Mouse (Mus musculus) megakaryocyte progenitor cell, adult 5-6 weeks (primary cell): ENCODE measurements around the gene Epb41l1. TPM values are rescaled to one million over a fixed set of nuclear protein-coding genes. Genes with fewer than 3 reads are reported as not detected.
A peak's percentile ranks its signal among the peaks of the same experiment; 100 is the strongest.

Source experiments
- ATAC-seq: replicated peaks from 2 replicates; pipeline ENCODE4 v1.8.0; 2016; ENCODE audit warnings: mild to moderate bottlenecking, moderate TSS enrichment, inconsistent platforms; ENCODE audit not compliant: poor library complexity
- total RNA-seq, 2 experiments: library from RNA; stranded (forward) in 1 of 2; stranded (reverse) in 1 of 2; fragments of 157-497, 149-512 nt in 1 of 2; fragments of 200-1000 nt in 1 of 2; gene quantifications; 2 replicates each; pipeline versions ENCODE4 v1.2.3 to v1.2.4; 2015 to 2017

Gene Epb41l1
- total RNA-seq, 2 experiments from 2014 or later = 0.39 to 2.6 TPM

DNA sequence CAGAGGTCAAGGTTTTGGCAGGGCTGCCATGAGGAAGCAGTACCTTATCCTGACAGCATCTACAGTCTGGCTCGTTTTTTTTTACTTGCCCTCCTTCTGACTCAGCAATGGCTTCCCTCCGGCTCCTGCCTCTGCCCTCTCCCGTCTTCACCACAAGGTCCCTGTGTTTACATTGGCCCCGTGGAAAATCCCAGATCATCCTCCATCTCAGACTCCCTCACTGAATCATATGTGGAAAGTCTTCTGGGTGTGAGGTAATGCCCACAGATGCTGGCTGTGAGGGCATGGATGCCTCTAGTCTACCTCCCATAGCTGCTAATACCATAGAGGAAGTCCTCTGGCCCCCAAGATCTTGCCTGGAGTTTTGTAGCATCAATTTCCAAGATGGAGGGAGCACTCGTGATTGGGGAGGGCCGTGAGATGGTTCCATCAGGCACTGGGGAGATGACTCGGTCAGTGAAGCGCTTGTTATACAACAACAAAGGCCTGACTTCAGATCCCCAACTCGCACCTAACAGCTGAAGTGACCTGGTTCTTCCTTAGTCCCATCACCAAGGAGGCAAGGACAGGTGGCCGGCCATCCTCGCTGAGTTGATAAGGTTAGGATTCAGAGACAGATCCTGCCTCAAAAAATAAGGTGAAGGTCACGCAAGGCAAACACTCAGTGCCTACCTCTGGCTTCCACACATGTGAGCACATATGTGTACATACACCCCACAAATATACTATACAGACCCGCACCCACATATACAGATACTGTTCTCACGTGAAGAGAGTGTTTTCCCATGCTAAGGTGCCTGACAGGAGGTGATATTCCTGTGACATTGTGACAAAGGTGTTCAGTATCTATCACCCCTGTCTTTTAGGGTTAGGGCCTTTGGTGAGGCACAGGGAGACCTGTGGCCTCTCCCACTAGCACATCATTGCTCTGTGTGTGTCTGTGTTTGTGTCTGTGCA is 36.0 kb downstream of the Epb41l1 start:
- no peak for ATAC-seq

DNA sequence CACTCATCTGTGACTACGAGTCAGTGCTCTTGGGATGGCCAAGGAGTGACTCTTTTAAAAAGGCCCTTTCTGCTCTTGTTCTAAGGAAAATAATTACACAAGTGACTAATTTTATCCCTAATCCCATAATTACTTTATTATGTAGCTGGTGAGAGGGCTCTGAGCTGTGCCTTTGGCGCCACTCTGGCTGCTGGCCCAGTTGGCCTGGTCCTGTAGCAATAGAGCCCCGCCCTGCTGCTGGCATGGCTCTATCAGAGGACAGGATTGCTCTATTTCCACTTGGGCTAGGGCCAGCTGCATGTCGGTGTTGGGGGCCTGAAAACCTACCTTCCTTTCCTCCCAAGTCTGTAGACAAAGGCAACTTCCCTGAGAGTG is 36.6 kb downstream of the Epb41l1 start:
- ATAC-seq = peak; percentile 71

DNA sequence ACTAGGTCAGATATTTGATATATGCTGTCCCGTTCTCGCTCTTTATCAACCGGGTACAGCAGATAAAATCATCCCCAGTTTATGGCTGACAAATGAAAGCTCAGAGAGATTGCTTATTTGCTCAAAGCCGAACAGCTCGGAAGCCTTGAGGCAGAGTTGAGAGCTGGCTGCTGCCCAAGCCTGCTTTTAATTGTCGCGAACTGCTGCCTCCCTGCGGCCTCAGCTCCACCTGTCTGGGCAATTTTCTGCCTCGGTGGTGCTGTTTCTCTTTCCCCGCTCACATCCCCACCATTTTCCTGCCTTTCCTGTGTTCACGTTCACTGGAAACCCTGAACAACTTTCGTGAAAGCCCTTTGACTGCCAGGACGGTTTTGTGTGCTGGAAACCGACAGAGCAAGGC is 39.8 kb downstream of the Epb41l1 start:
- ATAC-seq = peak; percentile 34; the same call in 1 of the 2 replicates

DNA sequence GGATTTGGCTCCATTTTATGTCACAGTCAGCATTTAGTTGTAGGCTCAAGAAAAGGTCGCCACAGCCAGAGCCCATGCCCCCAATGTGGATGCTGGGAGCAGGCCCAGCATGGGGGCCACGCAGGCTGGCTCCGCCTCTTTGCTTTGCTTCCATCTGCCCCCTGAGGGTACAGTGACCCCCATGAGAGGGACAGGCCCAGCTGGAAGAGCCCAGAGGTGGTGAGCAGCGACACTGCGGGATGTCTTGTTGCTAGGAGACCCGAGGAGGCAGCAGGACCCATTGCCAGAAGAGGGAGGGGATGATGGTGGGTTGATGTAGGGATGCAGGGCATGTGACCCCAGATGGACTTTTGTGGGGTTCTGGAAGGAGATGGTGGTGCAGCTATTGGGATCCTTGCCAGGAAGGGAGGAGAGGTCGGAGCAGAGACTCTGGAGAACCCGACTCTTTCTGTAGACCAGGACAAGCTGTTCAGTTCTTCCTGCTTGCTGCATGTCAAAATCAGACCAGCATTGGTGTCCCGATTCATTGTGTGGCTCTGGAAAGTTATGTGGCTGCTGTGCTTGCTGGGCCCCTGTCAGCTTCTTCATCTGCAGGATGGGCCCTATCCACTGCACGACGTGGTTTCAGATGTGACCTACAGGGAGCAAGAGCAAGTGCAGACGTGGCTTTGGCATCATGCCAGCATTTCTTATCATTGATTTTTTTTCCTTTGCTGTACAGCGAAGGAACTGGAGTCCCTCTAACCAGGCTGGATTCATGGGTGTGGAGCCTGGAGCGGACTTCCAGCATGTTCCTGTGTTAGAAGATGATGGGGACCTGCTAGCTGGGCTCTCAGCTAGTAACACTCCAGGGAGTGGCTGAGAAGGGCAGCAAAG is 41.7 kb downstream of the Epb41l1 start:
- peak; percentile 54; the same call in 1 of the 2 replicates for ATAC-seq

DNA sequence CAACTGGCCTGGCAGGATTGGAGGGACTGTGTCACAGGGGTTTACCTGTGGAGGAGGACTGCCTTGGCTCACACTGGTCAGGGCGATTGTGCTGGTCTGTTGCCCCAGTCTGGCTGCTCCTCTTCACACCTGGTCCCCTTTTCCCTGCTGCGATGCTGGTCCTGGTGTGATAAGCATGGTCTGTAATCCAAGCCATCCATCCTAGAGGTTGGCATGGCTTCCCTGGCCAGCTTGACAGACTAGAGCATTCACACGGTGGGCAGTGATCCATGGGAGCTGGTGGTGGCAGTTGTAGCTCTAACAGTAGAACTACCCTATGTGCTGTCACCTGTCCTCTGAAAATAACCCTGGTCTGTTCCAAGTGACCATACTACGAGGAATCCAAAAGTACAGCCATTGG is 43.7 kb downstream of the Epb41l1 start:
- no peak for ATAC-seq

DNA sequence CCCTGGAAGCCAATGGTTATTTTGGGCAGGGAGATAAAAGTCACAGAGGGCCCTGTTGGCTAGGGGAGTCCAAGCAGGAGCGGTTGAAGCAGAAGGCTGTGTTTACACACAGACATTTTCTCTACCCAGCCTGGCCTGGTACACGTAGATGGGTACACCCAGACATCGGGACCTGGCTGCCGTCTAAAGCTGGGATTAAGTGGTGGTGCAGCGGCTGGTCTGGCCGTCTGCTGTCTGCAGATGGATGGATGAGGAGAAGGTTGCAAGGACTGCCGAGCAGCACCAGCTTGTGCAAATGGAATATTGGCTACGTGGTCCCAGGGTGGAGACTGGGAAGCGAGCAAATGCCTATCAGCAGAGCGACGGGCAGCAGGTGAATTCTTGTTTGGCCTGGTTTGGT is 46.8 kb downstream of the Epb41l1 start:
- ATAC-seq = no peak

DNA sequence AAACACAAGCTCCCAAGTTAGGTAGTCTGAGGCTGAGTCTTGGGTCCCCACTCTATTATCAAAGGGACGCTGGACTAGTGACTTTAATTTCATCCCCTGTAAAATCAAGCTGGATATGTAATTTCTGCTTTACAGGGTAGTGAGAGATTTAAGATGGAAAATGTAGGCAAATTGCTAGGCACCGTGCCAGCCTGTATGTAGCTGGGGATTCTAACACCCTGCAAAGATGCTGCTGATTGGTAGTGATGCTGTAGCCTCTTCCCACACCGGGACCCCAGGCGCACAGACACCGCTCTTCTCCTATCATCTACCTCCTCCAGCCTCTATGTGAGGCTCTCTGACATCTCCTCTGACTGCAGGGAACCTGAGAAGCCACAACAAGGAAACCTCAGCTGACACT is 48.2 kb downstream of the Epb41l1 start:
- no peak for ATAC-seq

DNA sequence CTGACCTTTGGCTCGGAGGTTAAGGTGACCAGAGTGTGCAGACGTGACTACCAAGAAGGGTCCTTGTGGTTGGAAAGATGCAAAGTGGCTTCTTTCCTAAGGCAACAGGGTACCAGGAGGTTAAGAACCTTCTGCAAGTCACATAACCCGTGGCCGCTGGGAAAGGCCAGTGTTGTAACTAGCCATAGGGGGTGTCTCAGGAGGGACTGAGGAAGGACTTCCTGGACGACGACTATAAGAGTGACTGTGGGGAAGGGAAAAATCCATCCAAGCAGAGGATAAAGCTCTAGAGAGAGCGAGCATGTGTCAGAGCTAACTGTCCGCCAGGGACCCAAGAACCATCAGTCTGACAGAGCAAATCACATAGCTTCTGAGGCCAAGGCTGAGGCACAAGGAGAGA is 48.8 kb downstream of the Epb41l1 start:
- no peak for ATAC-seq

DNA sequence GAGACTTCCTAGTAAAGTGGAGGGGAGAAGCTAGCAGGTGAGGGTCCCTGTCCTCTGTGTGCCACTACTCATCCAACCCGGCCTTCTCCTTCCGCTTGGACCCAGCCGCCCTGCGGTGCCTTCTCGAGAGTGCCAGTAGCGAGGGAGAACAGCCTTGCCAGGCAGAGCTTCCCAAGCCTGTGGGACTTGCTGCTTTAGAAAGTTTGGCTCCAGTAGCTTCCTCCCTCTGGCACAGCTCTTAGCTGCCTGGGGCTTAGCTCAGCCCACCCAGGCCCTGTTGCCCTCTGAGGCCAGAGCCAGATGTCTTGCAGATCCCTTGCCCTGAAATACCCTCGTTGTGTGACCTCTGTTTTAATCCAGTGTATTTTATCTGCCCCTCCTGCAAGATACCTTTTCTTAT is 50.2 kb downstream of the Epb41l1 start:
- no peak for ATAC-seq

DNA sequence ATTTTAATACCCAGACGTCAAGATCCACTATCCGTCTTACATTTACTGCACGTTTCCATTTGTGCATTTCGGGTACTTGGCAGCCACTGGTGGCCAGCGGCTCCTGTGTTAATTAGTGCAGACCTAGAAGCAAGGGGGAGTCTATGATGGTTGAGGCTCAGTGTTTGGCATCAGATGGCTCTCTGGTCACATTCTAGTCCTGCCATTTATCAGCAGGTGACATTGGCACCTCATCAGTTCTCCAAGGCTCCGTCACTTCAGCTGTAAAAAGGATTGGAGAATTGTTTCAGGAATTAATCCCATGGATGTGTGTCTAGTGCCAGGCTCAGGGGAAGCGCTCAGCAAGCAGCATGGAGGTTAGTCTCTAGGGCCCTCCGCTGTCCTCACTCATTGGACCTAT is 51.6 kb downstream of the Epb41l1 start:
- no peak for ATAC-seq

DNA sequence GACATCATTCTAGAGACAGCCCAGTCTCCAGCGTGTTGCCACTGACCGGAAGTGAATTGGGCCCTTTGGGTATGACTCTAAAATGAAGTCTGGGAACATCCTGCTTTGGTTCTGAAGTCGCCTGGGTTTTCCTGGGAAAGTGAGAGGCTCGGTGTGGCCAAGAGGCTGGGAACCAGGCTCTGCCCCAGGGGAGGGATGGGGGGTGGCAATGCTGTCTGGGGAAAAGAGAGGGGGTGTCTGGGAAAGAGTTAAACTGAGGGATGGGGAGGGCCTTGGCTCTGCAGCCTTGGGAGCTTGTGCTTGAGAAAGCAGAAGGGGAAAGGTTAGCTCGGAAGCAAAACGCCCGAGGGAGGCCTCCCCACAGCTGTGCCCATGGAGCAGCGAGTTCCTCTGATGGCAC is 53.0 kb downstream of the Epb41l1 start:
- no peak for ATAC-seq

DNA sequence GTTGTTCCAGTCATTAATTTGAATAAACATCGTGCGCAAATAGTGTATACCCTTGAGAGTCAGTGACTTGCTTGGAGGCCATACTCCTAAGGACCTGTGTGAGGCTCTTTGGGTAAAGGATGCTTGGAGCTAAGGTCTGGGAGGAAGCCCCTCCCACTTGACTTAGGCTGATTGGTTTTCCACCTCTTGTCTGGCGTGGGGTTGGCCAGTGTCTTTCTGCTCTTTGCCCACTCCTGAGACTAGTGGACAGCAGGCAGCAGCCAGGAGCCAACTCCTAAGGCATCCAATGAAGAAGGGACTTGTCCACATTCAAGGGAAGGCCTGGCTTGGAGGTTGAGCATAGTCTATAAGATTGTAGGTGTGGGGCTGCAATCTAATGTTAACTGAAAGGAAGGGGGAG is 53.4 kb downstream of the Epb41l1 start:
- ATAC-seq = no peak

DNA sequence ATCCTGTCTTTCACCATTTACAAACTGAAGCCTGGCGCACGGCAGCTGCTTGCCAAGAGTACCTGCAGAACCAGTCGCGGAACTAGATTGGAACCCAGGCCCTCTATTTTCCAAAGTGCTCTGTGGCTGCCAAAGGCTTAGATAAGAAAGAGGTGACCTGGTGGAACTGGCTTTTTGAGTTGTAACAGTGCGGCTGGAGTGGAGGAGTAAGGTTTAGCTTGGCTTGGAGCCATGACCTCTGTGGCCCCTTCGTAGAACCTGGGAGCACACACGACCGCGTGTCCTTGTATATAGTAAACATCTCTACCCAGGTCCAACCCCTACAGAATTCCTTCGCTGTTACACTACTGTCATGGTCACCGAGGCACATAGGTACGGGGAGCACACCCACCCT is 54.2 kb downstream of the Epb41l1 start:
- ATAC-seq = 0 out of 2 replicates have a peak, but pooled peaks have one; percentile 12

DNA sequence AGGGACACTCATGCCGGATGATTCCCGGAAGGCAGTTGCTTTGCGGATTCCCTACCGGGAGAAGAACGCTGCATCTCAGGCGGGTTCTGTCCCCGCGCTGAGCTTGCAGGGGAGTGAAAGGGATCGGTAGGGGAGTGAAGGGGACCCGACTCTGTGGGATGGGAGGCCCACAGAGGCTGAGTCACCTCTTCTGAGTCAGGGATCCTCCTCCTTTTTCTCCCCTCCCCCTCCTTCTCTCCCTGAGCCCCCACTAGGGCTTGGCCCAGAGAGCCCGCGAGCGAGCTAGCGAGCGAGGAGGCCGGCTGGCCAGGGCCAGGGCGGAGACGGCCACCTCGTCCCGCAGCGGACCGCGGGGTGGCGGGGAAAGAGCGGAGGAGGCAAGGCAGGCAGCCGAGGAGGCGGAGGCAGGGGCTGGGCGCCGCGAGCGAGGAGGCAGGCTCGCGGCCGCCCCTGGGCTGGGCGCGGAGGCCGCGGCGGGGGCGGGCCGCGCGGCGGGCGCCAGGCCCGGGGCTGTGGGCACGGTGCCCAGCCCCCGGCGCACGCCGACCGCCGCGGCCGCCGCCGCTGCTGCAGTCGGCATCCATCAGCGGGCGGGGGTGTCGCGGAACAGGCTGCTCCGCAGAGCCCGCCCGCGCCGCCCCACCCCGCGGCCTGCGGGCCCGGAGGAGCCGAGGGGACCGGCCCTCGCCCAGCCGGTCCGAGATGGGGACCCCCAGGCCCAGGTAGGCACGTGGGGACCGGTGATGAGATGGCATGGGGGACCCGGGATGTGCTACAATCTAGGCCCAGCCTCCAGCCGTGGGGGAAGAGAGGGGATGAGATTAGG is 54.8 kb downstream of the Epb41l1 start:
- ATAC-seq = peak; percentile 41

DNA sequence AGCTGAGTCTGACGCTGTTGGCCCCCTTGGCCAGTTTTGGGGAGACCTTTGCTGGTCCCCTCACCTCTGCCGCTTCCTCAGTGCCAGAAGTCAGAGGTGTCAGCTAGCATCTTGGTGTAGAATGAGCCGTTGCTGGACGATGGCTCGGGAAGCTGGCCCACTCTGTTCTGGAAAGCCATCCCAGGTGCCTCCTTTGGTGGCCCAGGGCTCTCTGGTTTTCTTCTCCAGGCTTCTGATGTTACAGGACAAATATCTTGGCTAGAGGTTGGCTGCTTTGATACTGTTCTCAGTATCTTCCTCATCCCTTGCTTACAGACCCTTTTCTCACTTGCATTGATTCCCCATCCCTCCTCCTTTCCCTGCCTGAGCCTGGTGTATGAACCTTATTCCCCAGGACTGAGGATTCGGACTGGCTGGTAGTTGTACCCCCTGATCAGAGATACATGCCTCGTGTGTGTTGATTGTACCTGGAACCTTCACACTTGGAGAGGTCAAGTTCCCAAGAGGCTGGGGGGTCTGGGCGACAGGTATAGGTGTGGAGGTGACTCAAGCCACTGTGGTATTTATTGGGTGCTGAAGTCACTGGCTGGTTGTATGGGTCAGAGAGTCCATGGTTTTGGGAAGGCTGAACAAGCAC is 55.5 kb downstream of the Epb41l1 start:
- no peak for ATAC-seq

DNA sequence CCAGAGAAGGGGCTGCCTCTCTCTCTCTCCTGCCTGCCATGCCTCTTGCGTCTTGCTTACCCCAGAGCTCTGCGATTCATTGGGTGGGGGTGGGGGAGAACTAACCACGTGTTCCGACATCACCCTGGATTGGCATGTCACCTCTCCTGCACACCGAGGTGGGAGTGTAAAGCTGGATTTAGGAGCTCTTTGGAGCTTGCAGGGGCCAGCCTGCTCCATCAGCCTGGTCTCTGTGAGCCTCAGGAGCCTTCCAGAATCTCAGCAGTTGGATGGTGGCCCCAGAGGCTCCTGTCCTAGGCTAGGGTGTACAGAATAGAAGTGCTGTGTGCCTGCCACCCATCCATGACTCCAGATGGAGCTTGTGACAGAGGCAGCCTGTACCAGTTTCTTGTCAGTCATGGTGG is 56.0 kb downstream of the Epb41l1 start:
- ATAC-seq = no peak

DNA sequence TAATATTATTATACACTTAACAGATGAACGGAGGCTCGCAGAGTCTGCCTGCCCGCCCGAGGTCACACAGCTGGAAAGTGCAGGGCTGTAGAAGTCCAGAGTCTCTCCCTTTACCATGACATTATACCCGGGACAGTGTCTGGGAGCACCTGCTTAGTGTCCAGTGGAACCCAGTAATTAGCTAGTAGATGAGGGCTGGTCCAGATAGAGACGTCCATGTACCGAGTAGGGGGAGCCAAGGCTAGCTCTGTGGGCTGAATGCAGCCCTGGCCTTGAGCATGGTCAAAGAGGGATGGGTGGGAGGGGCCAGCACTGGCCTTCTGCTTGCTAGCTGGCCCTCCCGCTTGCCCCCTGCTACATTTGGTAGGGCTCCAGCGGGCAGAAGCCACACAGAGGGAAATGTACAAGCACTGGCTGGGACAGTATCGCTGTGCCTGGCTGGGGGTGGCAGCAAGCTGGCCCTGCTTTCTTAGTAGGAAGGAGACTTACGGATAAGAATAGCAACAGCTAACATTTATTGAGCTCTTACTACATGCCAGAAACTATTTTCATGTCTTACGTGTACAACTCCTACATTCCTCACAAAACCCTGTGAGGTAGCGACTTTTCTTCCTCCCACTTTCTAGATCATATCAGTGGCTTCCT is 57.5 kb downstream of the Epb41l1 start:
- no peak for ATAC-seq

DNA sequence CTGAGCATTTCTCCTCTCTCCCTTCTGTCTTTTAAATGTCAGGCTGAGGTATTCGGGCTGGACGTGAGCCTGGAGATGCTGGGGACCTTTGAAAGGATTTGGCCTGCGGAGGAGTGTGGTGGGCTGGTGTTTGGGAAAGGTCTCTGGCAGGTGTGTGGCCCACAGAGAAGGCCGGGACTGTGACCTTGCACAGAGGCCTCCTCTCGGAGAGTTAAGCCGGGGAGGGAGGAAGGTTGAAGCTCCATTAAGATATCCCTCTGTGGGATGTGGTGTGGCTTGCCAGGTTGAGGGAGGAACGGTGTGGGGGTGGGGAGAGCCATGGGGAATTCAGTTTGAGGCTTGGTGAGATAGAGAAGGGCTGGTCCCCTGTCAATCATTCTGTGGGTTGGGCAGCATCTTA is 59.1 kb downstream of the Epb41l1 start:
- ATAC-seq = no peak

DNA sequence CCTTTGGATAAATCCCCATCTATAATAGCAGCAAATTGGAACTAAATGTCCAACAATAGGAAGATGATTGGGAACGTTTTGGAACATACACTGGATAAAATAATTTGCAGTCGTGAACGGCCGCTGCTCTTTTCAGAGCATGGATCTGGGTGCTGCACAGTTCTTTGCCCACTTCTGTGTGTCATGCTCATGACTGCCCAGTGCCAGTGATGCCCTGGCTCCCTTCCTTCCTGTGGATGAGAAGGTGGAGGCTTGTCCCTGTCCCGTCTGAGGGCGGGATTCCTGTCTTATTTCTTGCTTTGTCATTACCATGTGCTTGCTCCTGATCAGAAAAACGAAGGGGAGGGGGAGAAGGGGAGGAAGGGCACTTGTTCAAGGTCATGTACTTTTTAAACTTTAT is 59.6 kb downstream of the Epb41l1 start:
- ATAC-seq = no peak

DNA sequence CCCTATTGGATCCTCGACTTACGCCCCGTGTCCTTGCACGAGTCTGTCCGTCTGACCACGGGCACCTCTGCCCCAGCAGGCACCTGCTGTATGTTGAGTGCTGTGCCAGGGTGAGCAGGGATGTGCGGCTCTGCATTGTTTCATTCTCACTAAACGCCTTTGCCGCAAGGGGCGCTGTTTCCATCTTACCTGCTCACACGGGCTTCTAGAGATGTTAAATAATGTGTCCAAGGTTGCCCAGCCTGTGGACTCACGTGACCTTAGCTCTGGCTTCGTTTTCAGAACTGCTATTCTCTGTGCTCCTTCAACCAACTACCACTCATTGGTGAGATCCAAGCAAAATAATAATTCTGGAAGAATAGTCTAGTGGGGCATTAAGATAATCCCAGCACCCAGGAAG is 61.6 kb downstream of the Epb41l1 start:
- ATAC-seq = peak; percentile 86
